Mouse (Mus musculus): ENCODE measurements around the gene Gpx6. TPM values are rescaled to one million over a fixed set of nuclear protein-coding genes. Genes with fewer than 3 reads are reported as not detected.

Gpx6 gene
- under 1 TPM in 1 of 2 experiments, not detected in 1; 0.31 TPM for polyA plus RNA-seq (2017; shearing (Covaris generic))

DNA sequence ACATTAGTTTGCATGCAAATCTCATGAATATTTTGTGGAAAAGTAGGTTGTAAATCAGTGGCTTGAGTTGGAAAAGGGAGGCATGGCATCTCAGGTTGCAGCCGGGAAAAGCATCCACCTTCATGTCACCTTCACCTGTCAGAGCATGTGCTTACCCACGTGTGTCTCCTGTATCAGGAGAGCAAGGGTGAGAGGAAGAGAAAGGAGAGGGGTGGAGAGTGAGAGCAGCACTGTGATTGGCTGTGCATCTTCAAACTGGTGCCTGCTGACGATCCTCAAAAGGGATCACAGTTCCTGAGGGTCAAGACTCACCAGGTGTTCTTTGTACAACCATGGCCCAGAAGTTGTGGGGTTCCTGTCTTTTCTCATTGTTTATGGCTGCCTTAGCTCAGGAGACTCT, at the start of gene Gpx6:
Gene Gpx6, plus strand, starts transcription at position 200 of the 400 bp plus-strand sequence.

DNA sequence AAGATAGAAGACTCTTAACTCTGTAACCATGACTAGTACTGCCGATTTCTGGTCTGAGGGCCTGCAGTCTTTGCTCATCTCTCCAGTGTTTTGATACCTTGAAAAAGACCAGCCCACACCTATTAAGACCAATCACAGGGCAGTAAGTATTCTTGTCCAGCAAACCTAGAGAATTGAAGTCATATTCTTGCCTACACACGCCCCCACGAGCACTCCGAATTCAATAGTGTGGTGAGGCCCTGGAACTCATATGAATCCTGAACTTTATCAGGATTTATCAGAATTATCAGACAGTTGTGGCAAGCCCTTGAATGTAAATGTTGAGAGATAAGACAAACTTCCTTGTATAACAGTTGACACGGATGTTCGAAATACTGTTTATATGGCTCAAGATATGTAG, 19.3 kb upstream of the Gpx6 start, which contains the start of gene Gpx5:
Gene Gpx5, minus strand, starts transcription at position 101 of the 400 bp plus-strand sequence.

DNA sequence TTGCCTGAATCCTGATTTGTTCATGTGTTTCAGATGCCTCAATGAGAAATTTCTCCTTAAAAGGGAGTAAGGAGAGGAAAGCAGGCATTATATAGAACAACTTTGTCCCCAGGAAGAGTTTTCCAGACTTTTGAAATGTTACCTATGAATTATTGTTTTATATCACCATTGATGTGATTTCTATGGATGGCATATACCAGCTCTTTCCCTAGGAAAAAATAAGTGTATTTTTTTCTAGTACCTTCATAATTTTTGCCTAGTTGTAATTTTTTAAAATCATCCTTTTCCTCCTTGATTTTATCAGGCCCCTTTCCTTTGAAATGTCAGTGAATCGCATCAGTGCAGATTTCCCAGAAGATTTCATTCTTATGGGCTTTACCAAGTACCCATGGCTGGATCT, 34.7 kb downstream of the Gpx6 start, which contains the start of gene Olfr1367:
Gene Olfr1367, plus strand, starts transcription at position 301 of the 400 bp plus-strand sequence.

DNA sequence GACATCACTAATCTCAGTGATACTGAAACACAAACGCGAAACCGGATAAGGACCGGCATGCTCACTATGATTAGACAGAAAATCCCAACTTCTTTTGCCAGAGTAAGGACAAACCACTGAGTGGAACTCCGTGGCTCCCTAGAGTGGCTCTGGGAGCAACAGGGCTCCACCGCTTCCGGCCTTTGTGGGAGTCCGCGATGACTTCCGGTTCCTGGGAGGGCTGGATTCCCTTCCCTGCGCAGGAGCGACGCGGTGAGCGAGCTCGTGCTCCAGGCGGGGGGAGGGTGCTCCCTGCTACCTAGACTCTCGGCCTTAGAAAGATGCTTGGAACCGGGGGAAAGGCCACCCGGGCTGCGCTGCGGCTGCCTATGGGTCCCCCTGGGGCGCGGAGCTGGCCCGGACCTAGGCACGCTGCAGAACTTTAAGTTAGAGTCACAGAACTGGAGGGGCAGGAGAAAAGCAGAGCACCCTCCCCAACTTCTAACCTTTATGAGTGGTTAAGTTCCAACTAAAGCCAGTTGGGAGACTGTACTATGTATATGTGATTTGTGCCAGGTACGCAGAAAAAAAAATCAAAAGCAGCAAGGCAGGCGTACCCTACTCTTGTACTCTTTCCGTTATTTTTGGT, 50.8 kb downstream of the Gpx6 start, which contains the start of gene Zscan12:
Gene Zscan12, plus strand, starts transcription at position 200 of the 628 bp plus-strand sequence.

Other genes with a start within 250 kb of the Gpx6 start
- gene Olfr1370, start 237.2 kb upstream of the Gpx6 start, polyA plus RNA-seq (2017; shearing (Covaris generic)), result not detected
- under 1 TPM; 0.07 TPM for gene Olfr1369-ps1, start 200.6 kb upstream of the Gpx6 start, polyA plus RNA-seq (2017; shearing (Covaris generic))
- gene Olfr263, start 182.5 kb upstream of the Gpx6 start, polyA plus RNA-seq (2017; shearing (Covaris generic)), result not detected
- gene Olfr1368, start 166.3 kb upstream of the Gpx6 start, polyA plus RNA-seq (2017; shearing (Covaris generic)), result not detected
- gene Trim27, start 132.7 kb upstream of the Gpx6 start, polyA plus RNA-seq (2017; shearing (Covaris generic)), result 100 to 1,000 TPM; 118 to 119 TPM
- gene Gpx5, start 19.4 kb upstream of the Gpx6 start, polyA plus RNA-seq (2017; shearing (Covaris generic)), result under 1 TPM; 0.29 to 0.31 TPM
- not detected for gene Olfr1367, start 34.8 kb downstream of the Gpx6 start, polyA plus RNA-seq (2017; shearing (Covaris generic))
- gene Zscan12, start 50.7 kb downstream of the Gpx6 start, polyA plus RNA-seq (2017; shearing (Covaris generic)), result 10 to 100 TPM in 1 of 2 experiments, 1 to 10 TPM in 1; 8.2 to 10.4 TPM
- 10 to 100 TPM; 44.2 to 52.5 TPM for gene Zkscan3, start 90.6 kb downstream of the Gpx6 start, polyA plus RNA-seq (2017; shearing (Covaris generic))
- under 1 TPM; 0.37 to 0.53 TPM for gene Pgbd1, start 128.9 kb downstream of the Gpx6 start, polyA plus RNA-seq (2017; shearing (Covaris generic))
- gene Zscan26, start 141.6 kb downstream of the Gpx6 start, polyA plus RNA-seq (2017; shearing (Covaris generic)), result 1 to 10 TPM; 4.8 to 5.5 TPM
- not detected for gene Nkapl, start 156.4 kb downstream of the Gpx6 start, polyA plus RNA-seq (2017; shearing (Covaris generic))
- not detected for gene Zkscan4, start 166.8 kb downstream of the Gpx6 start, polyA plus RNA-seq (2017; shearing (Covaris generic))
- gene Gm10065, start 167.3 kb downstream of the Gpx6 start, polyA plus RNA-seq (2017; shearing (Covaris generic)), result not detected
- under 1 TPM; 0.18 TPM for gene AK157302, start 183.1 kb downstream of the Gpx6 start, polyA plus RNA-seq (2017; shearing (Covaris generic))
- 10 to 100 TPM; 17.3 to 21.5 TPM for gene Gm11273, start 189.3 kb downstream of the Gpx6 start, polyA plus RNA-seq (2017; shearing (Covaris generic))
- gene Zkscan8, start 219.0 kb downstream of the Gpx6 start, polyA plus RNA-seq (2017; shearing (Covaris generic)), result 1 to 10 TPM; 3.9 to 5.7 TPM
- not detected for gene Olfr1366, start 230.7 kb downstream of the Gpx6 start, polyA plus RNA-seq (2017; shearing (Covaris generic))
- under 1 TPM; 0.08 to 0.29 TPM for gene Olfr1535, start 247.8 kb downstream of the Gpx6 start, polyA plus RNA-seq (2017; shearing (Covaris generic))